Mouse (Mus musculus) embryonic facial prominence, embryonic 13.5 days (tissue): ENCODE measurements around the gene Stat2. TPM values are rescaled to one million over a fixed set of nuclear protein-coding genes. Genes with fewer than 3 reads are reported as not detected.

ENCODE experiments used
- ATAC-seq: fragments of 200-750 bp; cut with Nextera tagmentation; 2 replicates; pipeline ENCODE4 v1.8.0; 2017; ENCODE audit warnings: low read depth; ENCODE audit not compliant: insufficient number of reproducible peaks, insufficient read depth, low FRiP score, low TSS enrichment
- H3K27ac ChIP-seq: fragments of 300-500 bp; sonication (generic); 2 replicates; pipeline ENCODE4 v1.5.1; 2015; ENCODE audit warnings: moderate library complexity, mild to moderate bottlenecking, inconsistent platforms
- H3K27me3 ChIP-seq: fragments of 300-500 bp; sonication (generic); 2 replicates; pipeline ENCODE4 v1.6.1; 2015; ENCODE audit warnings: mild to moderate bottlenecking, inconsistent platforms
- H3K36me3 ChIP-seq: fragments of 300-500 bp; sonication (generic); 2 replicates; pipeline ENCODE4 v1.6.1; 2015; ENCODE audit warnings: mild to moderate bottlenecking, inconsistent platforms
- H3K4me1 ChIP-seq: fragments of 300-500 bp; sonication (generic); 2 replicates; pipeline ENCODE4 v1.6.1; 2015; ENCODE audit warnings: inconsistent platforms
- H3K4me2 ChIP-seq: fragments of 300-500 bp; sonication (generic); 2 replicates; pipeline ENCODE4 v1.6.1; 2015; ENCODE audit warnings: moderate library complexity, mild to moderate bottlenecking, inconsistent platforms
- H3K4me3 ChIP-seq: fragments of 300-500 bp; sonication (generic); 2 replicates; pipeline ENCODE4 v1.5.1; 2015; ENCODE audit warnings: mild to moderate bottlenecking, inconsistent platforms
- H3K9ac ChIP-seq: fragments of 300-500 bp; sonication (generic); 2 replicates; pipeline ENCODE4 v1.6.1; 2015; ENCODE audit warnings: mild to moderate bottlenecking, inconsistent platforms
- H3K9me3 ChIP-seq: fragments of 300-500 bp; sonication (generic); 2 replicates; pipeline ENCODE4 v1.6.1; 2016; ENCODE audit warnings: inconsistent platforms
- WGBS: fragments of 180-500 bp; shearing (Covaris S2); methylation state at CpG from one replicate; pipeline ENCODE4 v1.1.7; 2015; ENCODE audit warnings: mixed read lengths; 5-methylcytosine and 5-hydroxymethylcytosine counted together
- polyA plus RNA-seq: library from polyadenylated mRNA; unstranded; fragments of >200 nt; fragmentation: Nextera tagmentation; extraction: Ambion mirVana; gene quantifications from 2 replicates; pipeline ENCODE4 v1.2.1, GENCODE M21; 2015

Stat2 gene
- polyA plus RNA-seq, result 15.7 and 19.0 TPM in 2 replicates

DNA sequence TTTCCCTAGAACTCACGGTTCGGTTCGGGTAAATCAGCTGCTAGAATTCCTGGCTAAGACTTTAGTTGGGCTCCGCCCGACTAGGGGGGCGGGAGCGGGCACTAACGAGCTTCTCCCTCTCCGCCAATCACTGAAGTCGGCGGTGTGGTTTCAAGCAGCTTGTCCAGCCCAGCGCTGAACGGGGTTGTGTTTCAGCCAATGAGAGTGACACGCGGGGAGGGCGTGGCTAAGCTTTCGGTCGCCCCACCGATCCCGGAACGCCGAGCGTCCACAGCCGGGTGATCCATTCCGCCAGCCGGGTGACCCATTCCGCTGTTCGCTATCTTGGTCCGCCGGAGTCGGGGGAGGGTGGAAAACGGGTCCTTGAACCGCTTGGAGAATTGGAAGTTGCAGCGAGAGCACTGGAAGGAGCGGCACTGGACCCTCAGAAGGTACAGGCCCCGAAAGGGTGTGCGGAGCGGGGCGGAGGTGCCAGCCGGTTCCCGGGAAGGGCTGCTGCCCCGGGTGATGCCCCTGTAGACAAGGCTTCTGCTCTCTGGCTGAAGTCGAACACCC, at the start of gene Stat2:
Gene Stat2, plus strand, starts transcription at position 273 of the 555 bp plus-strand sequence.
- Histone ChIP-seq H3K4me2 (peak within 1 kb of the TSS; percentile 72), H3K27ac (peak within 1 kb of the TSS; percentile 78; the same call in 1 of the 2 replicates), H3K9me3 (no peaks in the 10 kb centered on the region), H3K4me1 (peaks cover 4% of the 10 kb centered on the region; the same call in 1 of the 2 replicates), H3K27me3 (no peaks in the 10 kb centered on the region), H3K9ac (peak within 1 kb of the TSS; percentile 84), H3K36me3 (no peaks in the 10 kb centered on the region), H3K4me3 (peak within 1 kb of the TSS; percentile 78)
- under 1% methylated on average over 43 of the region's 43 CpGs for WGBS
- peak; percentile 98 for ATAC-seq

GRCm38 (mm10) chr10:128221533-128222286, 48.6 kb upstream of the Stat2 start:
- ATAC-seq, result no peak
- Histone ChIP-seq H3K9ac (no peak overlapping the region), H3K4me1 (peaks cover 20% of the 10 kb centered on the region), H3K27me3 (no peaks in the 10 kb centered on the region), H3K4me3 (no peak overlapping the region), H3K9me3 (no peaks in the 10 kb centered on the region), H3K4me2 (no peak overlapping the region), H3K27ac (no peak overlapping the region), H3K36me3 (no peaks in the 10 kb centered on the region)
- WGBS, result 49% methylated on average over 16 of the region's 16 CpGs

GRCm38 (mm10) chr10:128225064-128225463, 45.3 kb upstream of the Stat2 start:
- 0 out of 2 replicates have a peak overlapping the region, but pooled peaks have one; percentile 32 for H3K9ac ChIP-seq
- 10% methylated on average over 5 of the region's 5 CpGs for WGBS
- H3K9me3 ChIP-seq, result no peaks in the 10 kb centered on the region
- no peaks in the 10 kb centered on the region for H3K27me3 ChIP-seq
- ATAC-seq, result no peak; the same call in 1 of the 2 replicates
- H3K4me2 ChIP-seq, result no peak overlapping the region
- H3K4me1 ChIP-seq, result peaks cover 25% of the 10 kb centered on the region
- no peak overlapping the region for H3K4me3 ChIP-seq
- H3K36me3 ChIP-seq, result no peaks in the 10 kb centered on the region
- H3K27ac ChIP-seq, result peak overlapping the region; percentile 74

DNA sequence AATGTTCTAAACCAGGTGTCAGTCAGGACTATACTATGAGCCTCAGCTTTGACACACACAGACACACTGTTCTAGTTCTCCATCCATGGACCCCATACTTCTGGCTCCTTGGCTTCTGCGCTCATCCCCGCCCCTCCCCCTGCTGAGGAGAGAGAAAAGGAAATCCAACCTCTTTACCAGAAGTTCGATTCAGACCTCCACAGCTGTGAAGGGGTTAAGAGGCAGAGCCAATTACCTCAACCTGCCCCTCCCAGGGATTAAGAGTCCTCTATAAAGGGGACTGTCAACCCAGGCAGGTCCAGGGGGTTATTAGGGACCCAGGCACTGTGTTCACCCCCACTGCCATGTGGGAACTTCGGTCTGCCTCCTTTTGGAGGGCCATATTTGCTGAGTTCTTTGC, 44.8 kb upstream of the Stat2 start, which contains the start of gene Mip:
Gene Mip, plus strand, starts transcription at position 301 of the 400 bp plus-strand sequence.
- H3K9ac ChIP-seq, result peak within 1 kb of the TSS; percentile 36; the same call in 1 of the 2 replicates
- H3K4me2 ChIP-seq, result no peak within 1 kb of the TSS

DNA sequence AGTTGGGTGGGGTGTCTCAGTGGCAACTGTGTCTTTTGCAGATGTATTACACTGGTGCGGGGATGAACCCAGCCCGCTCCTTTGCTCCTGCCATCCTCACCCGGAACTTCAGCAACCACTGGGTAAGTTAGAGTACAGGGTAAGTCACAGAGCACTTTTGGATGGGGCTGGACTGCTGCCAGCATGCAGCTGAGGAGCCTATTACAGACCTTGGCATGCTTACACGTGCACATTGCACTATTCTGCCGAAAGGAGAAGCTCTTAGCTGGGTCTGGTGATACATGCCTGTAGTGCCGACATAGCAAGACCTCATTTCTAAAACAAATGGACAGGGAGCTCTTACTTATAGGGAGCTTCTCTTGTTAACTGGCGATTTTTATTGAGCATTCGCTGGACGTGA, 42.8 kb upstream of the Stat2 start:
- no peaks in the 10 kb centered on the region for H3K36me3 ChIP-seq
- no peaks in the 10 kb centered on the region for H3K27me3 ChIP-seq
- WGBS, result 76% methylated on average over 9 of the region's 9 CpGs
- H3K9me3 ChIP-seq, result no peaks in the 10 kb centered on the region
- H3K9ac ChIP-seq, result no peak overlapping the region; the same call in 1 of the 2 replicates
- no peak overlapping the region for H3K27ac ChIP-seq
- H3K4me3 ChIP-seq, result no peak overlapping the region
- H3K4me2 ChIP-seq, result no peak overlapping the region
- peaks cover 33% of the 10 kb centered on the region for H3K4me1 ChIP-seq
- no peak for ATAC-seq

More for the DNA sequence above, 44.8 kb upstream of the Stat2 start, which contains the start of gene Mip:
- Histone ChIP-seq H3K9me3 (no peaks in the 10 kb centered on the region), H3K27me3 (no peaks in the 10 kb centered on the region), H3K36me3 (no peaks in the 10 kb centered on the region), H3K4me3 (no peak within 1 kb of the TSS), H3K27ac (peak within 1 kb of the TSS; percentile 74), H3K4me1 (peaks cover 26% of the 10 kb centered on the region)
- ATAC-seq, result no peak
- WGBS, result 48% methylated on average over 4 of the region's 4 CpGs

DNA sequence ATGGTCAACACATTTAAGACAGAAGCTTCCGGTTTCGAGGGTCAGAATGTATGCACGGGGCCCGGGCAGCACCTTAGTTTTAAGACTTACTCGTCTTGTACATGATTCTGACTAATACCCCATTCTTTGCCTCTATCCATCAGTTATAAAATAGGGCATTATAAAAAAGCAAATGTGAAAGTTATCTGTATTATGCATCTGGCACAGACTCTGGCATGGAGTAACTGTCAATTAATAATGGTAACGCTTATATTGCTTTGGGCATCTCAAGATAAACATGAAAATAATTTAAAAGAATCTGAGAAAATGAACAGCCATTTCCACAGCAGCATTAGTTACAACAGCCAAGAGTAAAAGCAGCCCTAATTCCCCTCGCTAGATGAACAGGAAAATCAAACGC, 42.4 kb upstream of the Stat2 start:
- Histone ChIP-seq H3K27me3 (no peaks in the 10 kb centered on the region), H3K4me1 (peaks cover 36% of the 10 kb centered on the region), H3K36me3 (no peaks in the 10 kb centered on the region), H3K9ac (no peak overlapping the region), H3K4me2 (no peak overlapping the region), H3K4me3 (no peak overlapping the region), H3K27ac (no peak overlapping the region), H3K9me3 (no peaks in the 10 kb centered on the region)
- WGBS, result 91% methylated on average over 8 of the region's 8 CpGs
- no peak for ATAC-seq

- WGBS, result 77% methylated on average over 12 of the region's 12 CpGs
- peaks cover 30% of the 10 kb centered on the region for H3K4me1 ChIP-seq
- no peak overlapping the region for H3K4me2 ChIP-seq
- ATAC-seq, result no peak
- H3K27ac ChIP-seq, result no peak overlapping the region
- H3K9me3 ChIP-seq, result no peaks in the 10 kb centered on the region
- H3K9ac ChIP-seq, result peak overlapping the region; percentile 89; the same call in 1 of the 2 replicates
- H3K36me3 ChIP-seq, result no peaks in the 10 kb centered on the region; the same call in 1 of the 2 replicates
- H3K4me3 ChIP-seq, result no peak overlapping the region
- no peaks in the 10 kb centered on the region for H3K27me3 ChIP-seq
These were observed 39.8 kb upstream of the Stat2 start for GRCm38 (mm10) chr10:128230582-128230981.

DNA sequence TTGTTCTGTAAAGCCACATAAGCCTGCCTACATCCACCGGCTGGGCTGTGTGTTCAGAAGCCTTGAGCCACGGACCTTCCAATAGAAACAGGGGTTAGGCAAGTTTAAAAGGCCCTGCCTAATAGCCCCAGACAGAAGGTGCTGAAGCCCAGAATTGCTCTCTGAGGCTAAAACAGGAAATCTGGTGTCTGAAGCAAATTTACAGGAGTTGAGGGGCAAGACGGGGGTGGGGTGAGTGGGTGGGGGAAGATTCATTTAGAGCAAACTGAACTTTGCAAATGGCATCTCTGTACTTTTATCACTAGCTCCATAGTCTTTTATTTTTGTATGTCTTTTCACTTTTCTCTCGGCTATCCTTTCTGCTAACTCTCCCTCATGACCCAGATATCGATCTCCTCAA, 39.2 kb upstream of the Stat2 start:
- 11% methylated on average over 5 of the region's 5 CpGs for WGBS
- no peaks in the 10 kb centered on the region; the same call in 1 of the 2 replicates for H3K36me3 ChIP-seq
- no peak for ATAC-seq
- H3K4me3 ChIP-seq, result peak overlapping the region; percentile 74
- H3K4me2 ChIP-seq, result peak overlapping the region; percentile 67
- no peaks in the 10 kb centered on the region for H3K9me3 ChIP-seq
- peaks cover 31% of the 10 kb centered on the region for H3K4me1 ChIP-seq
- H3K27ac ChIP-seq, result peak overlapping the region; percentile 95
- H3K27me3 ChIP-seq, result no peaks in the 10 kb centered on the region
- peak overlapping the region; percentile 89 for H3K9ac ChIP-seq

DNA sequence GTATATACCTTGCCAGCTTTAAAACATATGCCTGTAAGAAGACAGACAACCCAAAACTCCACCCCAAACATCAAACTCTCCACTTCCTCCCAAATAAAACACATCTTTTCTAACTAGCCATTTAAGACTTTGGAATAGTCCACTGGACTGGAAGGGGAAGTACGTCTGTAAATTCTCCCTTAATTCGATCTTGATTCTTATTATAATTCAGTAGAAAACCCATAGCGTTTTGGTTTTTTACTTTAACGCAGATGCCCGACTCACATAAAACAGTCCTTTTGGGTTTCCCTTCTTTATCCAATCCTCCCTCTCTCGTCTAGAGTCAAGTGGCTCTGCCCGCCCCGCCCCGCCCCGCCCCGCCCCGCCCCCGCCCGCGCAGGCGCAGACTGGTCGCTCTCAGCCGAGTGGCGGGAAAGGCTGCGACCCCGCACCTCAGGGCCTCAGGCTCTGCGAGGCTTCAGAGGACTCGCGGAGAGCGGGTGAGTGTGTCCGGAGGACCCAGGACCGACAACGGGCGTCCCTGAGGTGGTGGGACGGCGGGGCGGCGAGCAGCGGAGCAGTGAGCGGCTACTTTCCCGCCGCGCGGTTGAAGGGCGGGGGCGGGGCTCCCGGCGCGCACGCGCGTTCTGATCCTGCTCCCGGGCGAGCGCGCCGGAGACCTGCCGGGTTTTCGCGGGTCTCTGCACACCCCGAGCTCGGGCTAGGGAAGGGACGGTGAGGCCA, 38.5 kb upstream of the Stat2 start, which contains the start of gene Timeless:
Gene Timeless, plus strand, starts transcription at position 369 of the 723 bp plus-strand sequence.
- Histone ChIP-seq H3K9me3 (no peaks in the 10 kb centered on the region), H3K27ac (peak within 1 kb of the TSS; percentile 95), H3K27me3 (no peaks in the 10 kb centered on the region), H3K36me3 (no peaks in the 10 kb centered on the region; the same call in 1 of the 2 replicates), H3K4me2 (peak within 1 kb of the TSS; percentile 67), H3K4me3 (peak within 1 kb of the TSS; percentile 74), H3K4me1 (peaks cover 34% of the 10 kb centered on the region), H3K9ac (peak within 1 kb of the TSS; percentile 89)
- peak; percentile 91 for ATAC-seq
- 1% methylated on average over 56 of the region's 58 CpGs for WGBS

DNA sequence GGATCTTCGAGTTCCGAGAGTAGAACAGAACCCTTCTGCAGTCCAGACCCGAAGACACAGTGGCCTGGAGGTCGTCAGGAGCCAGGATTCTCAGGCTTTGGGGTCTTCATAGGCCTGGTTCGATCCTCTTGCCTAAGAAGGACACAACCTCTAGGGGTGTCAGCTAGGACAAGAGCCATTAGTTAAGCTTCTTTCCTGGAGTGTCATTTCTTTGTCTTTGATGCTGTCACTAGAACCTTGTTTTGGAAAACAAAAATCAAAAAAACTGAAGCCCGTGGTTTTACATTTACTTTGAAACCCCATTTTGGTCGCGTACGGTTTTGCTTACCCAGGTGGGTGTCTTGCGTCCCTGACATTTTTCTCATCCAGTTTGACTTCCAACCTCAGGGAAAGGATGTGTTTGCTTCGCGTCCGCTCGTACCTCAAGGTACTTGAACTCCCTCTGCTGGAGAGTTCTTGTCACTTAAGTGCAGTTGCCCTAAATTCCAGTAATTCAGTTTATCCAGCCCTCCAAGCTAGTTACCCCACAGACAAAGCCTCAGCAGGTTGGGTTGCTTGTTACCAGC, 37.9 kb upstream of the Stat2 start:
- ATAC-seq, result no peak
- H3K4me3 ChIP-seq, result peak overlapping the region; percentile 74
- peaks cover 32% of the 10 kb centered on the region for H3K4me1 ChIP-seq
- H3K4me2 ChIP-seq, result peak overlapping the region; percentile 67
- no peaks in the 10 kb centered on the region for H3K27me3 ChIP-seq
- no peaks in the 10 kb centered on the region for H3K9me3 ChIP-seq
- under 1% methylated on average over 14 of the region's 14 CpGs for WGBS
- H3K36me3 ChIP-seq, result no peaks in the 10 kb centered on the region; the same call in 1 of the 2 replicates
- peak overlapping the region; percentile 95 for H3K27ac ChIP-seq
- H3K9ac ChIP-seq, result peak overlapping the region; percentile 89

DNA sequence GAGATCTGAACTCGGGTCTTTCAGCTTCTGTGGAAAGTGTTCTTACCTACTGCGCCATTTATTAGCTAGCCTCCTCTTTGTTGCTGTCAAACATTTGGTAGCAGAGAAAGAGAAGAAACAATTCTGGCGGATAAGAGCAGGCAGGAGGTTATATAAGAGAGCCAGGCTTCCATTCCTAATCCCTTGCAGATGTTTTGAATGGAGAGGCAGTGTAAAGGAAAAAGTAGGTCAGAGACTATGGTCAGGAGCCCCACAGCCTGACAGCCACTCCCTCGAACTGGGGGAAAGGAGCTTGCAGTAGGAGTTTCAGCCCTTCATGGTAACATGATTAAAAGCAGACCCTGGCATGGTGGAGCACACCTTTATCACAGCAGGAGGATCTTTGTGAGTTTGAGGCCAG, 34.0 kb upstream of the Stat2 start:
- Histone ChIP-seq H3K4me1 (peaks cover 29% of the 10 kb centered on the region), H3K36me3 (peaks cover 19% of the 10 kb centered on the region), H3K27me3 (no peaks in the 10 kb centered on the region), H3K9ac (peak overlapping the region; percentile 46; the same call in 1 of the 2 replicates), H3K9me3 (no peaks in the 10 kb centered on the region), H3K4me3 (no peak overlapping the region), H3K27ac (peak overlapping the region; percentile 81), H3K4me2 (no peak overlapping the region)
- WGBS, result 43% methylated on average over 4 of the region's 4 CpGs
- ATAC-seq, result no peak
